Mouse (Mus musculus): ENCODE measurements around the gene Slc41a1. TPM values are rescaled to one million over a fixed set of nuclear protein-coding genes. Genes with fewer than 3 reads are reported as not detected.

The Slc41a1 gene
- polyA plus RNA-seq (2011; ENCODE audit: insufficient read depth, insufficient read length, low read depth, missing spikeins): 14.4 and 16.3 TPM in 2 replicates

- no peak within 1 kb of the TSS for H3K27ac ChIP-seq (ENCODE audit: insufficient read depth, low read length)
- H3K36me3 ChIP-seq (ENCODE audit: control insufficient read depth, insufficient read depth, low read length, poor library complexity, severe bottlenecking): peaks cover 7% of the 10 kb centered on the region; the same call in 1 of the 2 replicates
- no peak for TF ChIP-seq EP300 (IDR thresholded peaks at IDR 0.05; ENCODE audit: insufficient read depth, low read depth, low read length)
- no peak for TF ChIP-seq POLR2A (IDR thresholded peaks at IDR 0.05; ENCODE audit: insufficient read depth, low read length)
- TF ChIP-seq CTCF (IDR thresholded peaks at IDR 0.05; ENCODE audit: low read depth, low read length): no peak
- peak within 1 kb of the TSS; percentile 86 for H3K9ac ChIP-seq (ENCODE audit: low read depth, poor library complexity, severe bottlenecking)
- peak within 1 kb of the TSS; percentile 94 for H3K4me3 ChIP-seq (ENCODE audit: low read depth, low read length)
- H3K27me3 ChIP-seq (ENCODE audit: control insufficient read depth, insufficient read depth, low read length, poor library complexity, severe bottlenecking): no peaks in the 10 kb centered on the region
- H3K4me1 ChIP-seq (ENCODE audit: control insufficient read depth, insufficient read depth, low read length): no peaks in the 10 kb centered on the region
- H3K9me3 ChIP-seq (replicated peaks; ENCODE audit: control insufficient read depth, insufficient read depth, low read length, poor library complexity, severe bottlenecking): no peaks in the 10 kb centered on the region
Measured at GRCm38 (mm10) chr1:131827207-131827786, at the start of gene Slc41a1. Gene Slc41a1, plus strand, starts transcription at chr1:131827493.

- Histone ChIP-seq H3K27ac (ENCODE audit: insufficient read depth, low read length) (no peak overlapping the region), H3K9ac (ENCODE audit: low read depth, poor library complexity, severe bottlenecking) (no peak overlapping the region), H3K4me1 (ENCODE audit: control insufficient read depth, insufficient read depth, low read length) (no peaks in the 10 kb centered on the region), H3K27me3 (ENCODE audit: control insufficient read depth, insufficient read depth, low read length, poor library complexity, severe bottlenecking) (no peaks in the 10 kb centered on the region), H3K9me3 (replicated peaks; ENCODE audit: control insufficient read depth, insufficient read depth, low read length, poor library complexity, severe bottlenecking) (no peaks in the 10 kb centered on the region), H3K4me3 (ENCODE audit: low read depth, low read length) (no peak overlapping the region), H3K36me3 (ENCODE audit: control insufficient read depth, insufficient read depth, low read length, poor library complexity, severe bottlenecking) (no peaks in the 10 kb centered on the region)
- no peak for TF ChIP-seq POLR2A (IDR thresholded peaks at IDR 0.05; ENCODE audit: insufficient read depth, low read length)
- no peak for TF ChIP-seq CTCF (IDR thresholded peaks at IDR 0.05; ENCODE audit: low read depth, low read length)
- TF ChIP-seq EP300 (IDR thresholded peaks at IDR 0.05; ENCODE audit: insufficient read depth, low read depth, low read length): no peak
Measured at GRCm38 (mm10) chr1:131794591-131794990, 32.7 kb upstream of the Slc41a1 start.

- H3K27me3 ChIP-seq (ENCODE audit: control insufficient read depth, insufficient read depth, low read length, poor library complexity, severe bottlenecking): no peaks in the 10 kb centered on the region
- no peak for TF ChIP-seq CTCF (IDR thresholded peaks at IDR 0.05; ENCODE audit: low read depth, low read length)
- TF ChIP-seq POLR2A (IDR thresholded peaks at IDR 0.05; ENCODE audit: insufficient read depth, low read length): no peak
- TF ChIP-seq EP300 (IDR thresholded peaks at IDR 0.05; ENCODE audit: insufficient read depth, low read depth, low read length): no peak
- no peaks in the 10 kb centered on the region for H3K9me3 ChIP-seq (replicated peaks; ENCODE audit: control insufficient read depth, insufficient read depth, low read length, poor library complexity, severe bottlenecking)
- H3K9ac ChIP-seq (ENCODE audit: low read depth, poor library complexity, severe bottlenecking): no peak overlapping the region
- H3K36me3 ChIP-seq (ENCODE audit: control insufficient read depth, insufficient read depth, low read length, poor library complexity, severe bottlenecking): no peaks in the 10 kb centered on the region
- no peaks in the 10 kb centered on the region for H3K4me1 ChIP-seq (ENCODE audit: control insufficient read depth, insufficient read depth, low read length)
- no peak overlapping the region for H3K27ac ChIP-seq (ENCODE audit: insufficient read depth, low read length)
- no peak overlapping the region for H3K4me3 ChIP-seq (ENCODE audit: low read depth, low read length)
Measured at GRCm38 (mm10) chr1:131795171-131795570, 32.1 kb upstream of the Slc41a1 start.

GRCm38 (mm10) chr1:131797202-131797909 is 29.9 kb upstream of the Slc41a1 start, which contains the start of gene Pm20d1:
Gene Pm20d1, plus strand, starts transcription at chr1:131797381.
- peak within 1 kb of the TSS; percentile 46 for H3K9ac ChIP-seq (ENCODE audit: low read depth, poor library complexity, severe bottlenecking)
- TF ChIP-seq POLR2A (IDR thresholded peaks at IDR 0.05; ENCODE audit: insufficient read depth, low read length) (peak; percentile 55), CTCF (IDR thresholded peaks at IDR 0.05; ENCODE audit: low read depth, low read length) (no peak), EP300 (IDR thresholded peaks at IDR 0.05; ENCODE audit: insufficient read depth, low read depth, low read length) (no peak)
- no peaks in the 10 kb centered on the region for H3K27me3 ChIP-seq (ENCODE audit: control insufficient read depth, insufficient read depth, low read length, poor library complexity, severe bottlenecking)
- H3K4me1 ChIP-seq (ENCODE audit: control insufficient read depth, insufficient read depth, low read length): no peaks in the 10 kb centered on the region
- H3K36me3 ChIP-seq (ENCODE audit: control insufficient read depth, insufficient read depth, low read length, poor library complexity, severe bottlenecking): no peaks in the 10 kb centered on the region
- peak within 1 kb of the TSS; percentile 24; the same call in 1 of the 2 replicates for H3K27ac ChIP-seq (ENCODE audit: insufficient read depth, low read length)
- H3K9me3 ChIP-seq (replicated peaks; ENCODE audit: control insufficient read depth, insufficient read depth, low read length, poor library complexity, severe bottlenecking): no peaks in the 10 kb centered on the region
- H3K4me3 ChIP-seq (ENCODE audit: low read depth, low read length): peak within 1 kb of the TSS; percentile 52

GRCm38 (mm10) chr1:131800001-131800400 is 27.3 kb upstream of the Slc41a1 start:
- no peak overlapping the region for H3K4me3 ChIP-seq (ENCODE audit: low read depth, low read length)
- TF ChIP-seq CTCF (IDR thresholded peaks at IDR 0.05; ENCODE audit: low read depth, low read length) (no peak), POLR2A (IDR thresholded peaks at IDR 0.05; ENCODE audit: insufficient read depth, low read length) (no peak), EP300 (IDR thresholded peaks at IDR 0.05; ENCODE audit: insufficient read depth, low read depth, low read length) (no peak)
- no peaks in the 10 kb centered on the region for H3K27me3 ChIP-seq (ENCODE audit: control insufficient read depth, insufficient read depth, low read length, poor library complexity, severe bottlenecking)
- H3K4me1 ChIP-seq (ENCODE audit: control insufficient read depth, insufficient read depth, low read length): no peaks in the 10 kb centered on the region
- no peaks in the 10 kb centered on the region for H3K9me3 ChIP-seq (replicated peaks; ENCODE audit: control insufficient read depth, insufficient read depth, low read length, poor library complexity, severe bottlenecking)
- no peaks in the 10 kb centered on the region for H3K36me3 ChIP-seq (ENCODE audit: control insufficient read depth, insufficient read depth, low read length, poor library complexity, severe bottlenecking)
- no peak overlapping the region for H3K27ac ChIP-seq (ENCODE audit: insufficient read depth, low read length)
- H3K9ac ChIP-seq (ENCODE audit: low read depth, poor library complexity, severe bottlenecking): no peak overlapping the region

GRCm38 (mm10) chr1:131801071-131801470 is 26.2 kb upstream of the Slc41a1 start:
- H3K27me3 ChIP-seq (ENCODE audit: control insufficient read depth, insufficient read depth, low read length, poor library complexity, severe bottlenecking): no peaks in the 10 kb centered on the region
- no peak overlapping the region for H3K27ac ChIP-seq (ENCODE audit: insufficient read depth, low read length)
- TF ChIP-seq EP300 (IDR thresholded peaks at IDR 0.05; ENCODE audit: insufficient read depth, low read depth, low read length): no peak
- no peak for TF ChIP-seq CTCF (IDR thresholded peaks at IDR 0.05; ENCODE audit: low read depth, low read length)
- no peak for TF ChIP-seq POLR2A (IDR thresholded peaks at IDR 0.05; ENCODE audit: insufficient read depth, low read length)
- no peak overlapping the region for H3K4me3 ChIP-seq (ENCODE audit: low read depth, low read length)
- no peak overlapping the region for H3K9ac ChIP-seq (ENCODE audit: low read depth, poor library complexity, severe bottlenecking)
- H3K36me3 ChIP-seq (ENCODE audit: control insufficient read depth, insufficient read depth, low read length, poor library complexity, severe bottlenecking): no peaks in the 10 kb centered on the region
- H3K4me1 ChIP-seq (ENCODE audit: control insufficient read depth, insufficient read depth, low read length): no peaks in the 10 kb centered on the region
- H3K9me3 ChIP-seq (replicated peaks; ENCODE audit: control insufficient read depth, insufficient read depth, low read length, poor library complexity, severe bottlenecking): no peaks in the 10 kb centered on the region
